Mouse (Mus musculus) adrenal gland, adult 2 months (tissue): Measurements from ENCODE around the gene Ajuba. TPM values are rescaled to one million over a fixed set of nuclear protein-coding genes. Genes with fewer than 3 reads are reported as not detected.

Experiments used
- DNase-seq: peaks from one replicate; pipeline ENCODE4 v3.0.0; 2021
- microRNA-seq, 2 experiments: library from miRNA; unstranded; fragments of <30 nt; microRNA quantifications; one replicate each; pipeline ENCODE4 v1.2.0; 2021
- polyA plus RNA-seq: library from polyadenylated mRNA; depleted of rRNA; stranded (reverse); fragments of >200 nt; gene quantifications from 2 replicates; pipeline ENCODE4 v1.2.3, GENCODE M21; 2012; rRNA removed
- total RNA-seq, 2 experiments: library from RNA; stranded (reverse); gene quantifications; 2 replicates each; pipeline ENCODE4 v1.2.3; 2021

The Ajuba gene
- total and polyA plus RNA-seq, 3 experiments: 14.4 to 47.0 (median 30.3) TPM

GRCm38 (mm10) chr14:54544703-54545102 lies 32.7 kb downstream of the Ajuba start:
- no peak for DNase-seq

GRCm38 (mm10) chr14:54540771-54541170 lies 36.6 kb downstream of the Ajuba start:
- no peak for DNase-seq

GRCm38 (mm10) chr14:54538580-54538979 lies 38.8 kb downstream of the Ajuba start:
- DNase-seq: no peak

- peak; percentile 82 for DNase-seq
Measured at GRCm38 (mm10) chr14:54528446-54529111, 48.8 kb downstream of the Ajuba start.

- no peak for DNase-seq
Measured at GRCm38 (mm10) chr14:54528007-54528393, 49.4 kb downstream of the Ajuba start.

GRCm38 (mm10) chr14:54527227-54528006 lies 49.9 kb downstream of the Ajuba start:
- DNase-seq: peak; percentile 25

GRCm38 (mm10) chr14:54523600-54523999 lies 53.8 kb downstream of the Ajuba start:
- DNase-seq: no peak

Small RNA genes lying within 50 kb of the gene (microRNA-seq; reads per million reads assigned to microRNA genes)
- 0 reads per million in 2 experiments for gene Mir686

Other genes starting within 250 kb of the Ajuba start
- 100 to 1,000 TPM in 1 of 2 experiments, 10 to 100 TPM in 1; 95.8 to 109 TPM for gene Oxa1l, start 216.7 kb downstream of the Ajuba start, total RNA-seq
- 461 and 500 TPM in 2 replicates for gene Oxa1l, start 216.7 kb downstream of the Ajuba start, polyA plus RNA-seq
- 1 to 10 TPM; 2.8 to 3.9 TPM for gene Slc7a7, start 159.8 kb downstream of the Ajuba start, total RNA-seq
- gene Slc7a7, start 159.8 kb downstream of the Ajuba start, polyA plus RNA-seq: 3.7 and 4.2 TPM in 2 replicates
- gene Mrpl52, start 150.6 kb downstream of the Ajuba start, total RNA-seq: 100 to 1,000 TPM; 162 to 202 TPM
- gene Mrpl52, start 150.6 kb downstream of the Ajuba start, polyA plus RNA-seq: 2,091 and 3,081 TPM in 2 replicates
- gene Mmp14, start 145.9 kb downstream of the Ajuba start, total RNA-seq: 10 to 100 TPM; 36.2 to 39.9 TPM
- gene Mmp14, start 145.9 kb downstream of the Ajuba start, polyA plus RNA-seq: 173 and 192 TPM in 2 replicates
- 100 to 1,000 TPM; 116 to 139 TPM for gene Lrp10, start 113.4 kb downstream of the Ajuba start, total RNA-seq
- 262 and 276 TPM in 2 replicates for gene Lrp10, start 113.4 kb downstream of the Ajuba start, polyA plus RNA-seq
- gene Rem2, start 101.5 kb downstream of the Ajuba start, total RNA-seq: under 1 TPM; 0.29 to 0.45 TPM
- gene Rem2, start 101.5 kb downstream of the Ajuba start, polyA plus RNA-seq: 0.40 and 0.49 TPM in 2 replicates
- gene Prmt5, start 60.0 kb downstream of the Ajuba start, total RNA-seq: 10 to 100 TPM; 45.2 to 47.4 TPM
- 39.1 and 44.3 TPM in 2 replicates for gene Prmt5, start 60.0 kb downstream of the Ajuba start, polyA plus RNA-seq
- gene Haus4, start 22.9 kb downstream of the Ajuba start, total RNA-seq: 10 to 100 TPM; 13.9 to 26.6 TPM
- gene Haus4, start 22.9 kb downstream of the Ajuba start, polyA plus RNA-seq: 20.4 and 21.0 TPM in 2 replicates
- gene 4931414P19Rik, start 28.4 kb upstream of the Ajuba start, total RNA-seq: 1 to 10 TPM; 2.9 to 8.2 TPM
- gene 4931414P19Rik, start 28.4 kb upstream of the Ajuba start, polyA plus RNA-seq: 7.4 and 9.6 TPM in 2 replicates
- gene Psmb5, start 40.5 kb upstream of the Ajuba start, total RNA-seq: 100 to 1,000 TPM; 317 to 332 TPM
- gene Psmb5, start 40.5 kb upstream of the Ajuba start, polyA plus RNA-seq: 267 and 322 TPM in 2 replicates
- gene Psmb11, start 43.9 kb upstream of the Ajuba start, total RNA-seq: not detected
- not detected in 2 replicates for gene Psmb11, start 43.9 kb upstream of the Ajuba start, polyA plus RNA-seq
- not detected for gene Gm17606, start 63.4 kb upstream of the Ajuba start, total RNA-seq
- not detected in 2 replicates for gene Gm17606, start 63.4 kb upstream of the Ajuba start, polyA plus RNA-seq
- 1 to 10 TPM in 1 of 2 experiments, under 1 TPM in 1; 0.66 to 1.7 TPM for gene Cdh24, start 63.8 kb upstream of the Ajuba start, total RNA-seq
- gene Cdh24, start 63.8 kb upstream of the Ajuba start, polyA plus RNA-seq: 4.4 and 6.6 TPM in 2 replicates
- gene 1700123O20Rik, start 108.7 kb upstream of the Ajuba start, total RNA-seq: 10 to 100 TPM; 39.8 to 41.7 TPM
- gene 1700123O20Rik, start 108.7 kb upstream of the Ajuba start, polyA plus RNA-seq: 52.7 and 81.0 TPM in 2 replicates
- 100 to 1,000 TPM; 120 to 177 TPM for gene Acin1, start 109.4 kb upstream of the Ajuba start, total RNA-seq
- 93.0 and 109 TPM in 2 replicates for gene Acin1, start 109.4 kb upstream of the Ajuba start, polyA plus RNA-seq
- gene Gm29776, start 121.3 kb upstream of the Ajuba start, total RNA-seq: not detected
- 0.07 and 0.08 TPM in 2 replicates for gene Gm29776, start 121.3 kb upstream of the Ajuba start, polyA plus RNA-seq
- gene Cebpe, start 134.6 kb upstream of the Ajuba start, total RNA-seq: not detected
- 0.18 and 0.52 TPM in 2 replicates for gene Cebpe, start 134.6 kb upstream of the Ajuba start, polyA plus RNA-seq
- gene Slc7a8, start 204.4 kb upstream of the Ajuba start, total RNA-seq: 10 to 100 TPM; 24.7 to 74.6 TPM
- gene Slc7a8, start 204.4 kb upstream of the Ajuba start, polyA plus RNA-seq: 31.9 and 52.9 TPM in 2 replicates
- gene Rnf212b, start 236.6 kb upstream of the Ajuba start, total RNA-seq: 1 to 10 TPM in 1 of 2 experiments, under 1 TPM in 1; 0.35 to 1.5 TPM
- gene Rnf212b, start 236.6 kb upstream of the Ajuba start, polyA plus RNA-seq: 0.22 and 0.24 TPM in 2 replicates